Mouse (Mus musculus): ENCODE results near the gene Tmem150c.

DNA sequence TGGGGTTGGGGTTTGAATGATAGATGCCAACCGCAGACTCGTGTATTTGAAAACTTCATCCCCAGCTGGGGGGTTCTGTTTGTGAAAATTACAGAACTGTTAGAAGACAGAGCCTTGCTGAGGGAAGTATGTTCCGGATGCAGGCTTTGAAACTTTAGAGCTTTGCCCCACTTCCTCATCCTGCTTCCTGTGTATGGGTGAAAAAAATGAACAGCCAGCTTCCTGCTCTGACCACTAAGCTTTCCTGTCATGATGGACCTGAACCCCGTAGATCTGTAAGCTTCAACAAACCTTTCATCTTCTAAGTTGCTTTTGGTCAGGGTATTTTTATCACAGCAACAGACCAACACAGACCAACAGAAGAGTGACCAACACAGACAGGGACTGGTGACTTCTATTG, 77.6 kb downstream of the Tmem150c start:
- TF ChIP-seq CTCF (conservative IDR thresholded peaks at IDR 0.05; ENCODE audit: low read length) (no peak), POU5F1 (IDR thresholded peaks at IDR 0.05; ENCODE audit: borderline replicate concordance, low read length) (no peak)
